Mouse (Mus musculus): ENCODE measurements around the gene Umad1.

DNA sequence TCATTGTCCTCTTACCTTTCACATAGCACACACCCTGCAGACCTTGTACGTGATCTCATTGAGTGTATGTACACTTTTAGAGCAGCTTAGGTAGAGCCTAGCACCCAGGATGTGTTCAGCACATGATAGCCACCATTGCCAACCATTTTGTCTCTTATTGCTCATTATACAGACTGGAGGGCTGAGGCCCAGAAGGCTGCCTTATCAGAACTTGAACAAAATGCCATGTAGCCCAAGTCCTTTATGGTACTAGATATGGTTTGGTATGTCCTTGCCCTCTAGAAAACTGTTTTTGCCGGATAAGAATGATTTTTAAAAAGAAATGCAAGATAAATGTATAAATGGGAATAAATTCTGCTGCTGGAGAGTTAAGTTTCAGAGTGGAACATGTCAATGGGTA, 164.1 kb downstream of the Umad1 start:
- TF ChIP-seq USF1 (IDR thresholded peaks at IDR 0.05; ENCODE audit: low read depth) (no peak), POLR2A (IDR thresholded peaks at IDR 0.05; ENCODE audit: insufficient read length, low read depth) (no peak)
